Mouse (Mus musculus): ENCODE data around the gene Grik4. TPM values are rescaled to one million over a fixed set of nuclear protein-coding genes. Genes with fewer than 3 reads are reported as not detected.

Grik4 gene
- polyA plus RNA-seq, 1 experiment from 2014 or later, result 4.4 TPM

GRCm38 (mm10) chr9:42641550-42642117, 302.7 kb downstream of the Grik4 start:
- WGBS, result 71% methylated on average over 11 of the region's 11 CpGs
- Histone ChIP-seq H3K4me2 (replicated peaks) (no peak overlapping the region), H3K4me3 (no peak overlapping the region), H3K4me1 (peaks cover 27% of the 10 kb centered on the region), H3K27me3 (no peaks in the 10 kb centered on the region), H3K36me3 (no peaks in the 10 kb centered on the region), H3K27ac (replicated peaks) (no peak overlapping the region), H3K9ac (replicated peaks) (no peak overlapping the region), H3K9me3 (no peaks in the 10 kb centered on the region)
- no peak for ATAC-seq (replicated peaks)

GRCm38 (mm10) chr9:42636446-42636845, 307.8 kb downstream of the Grik4 start:
- H3K4me2 ChIP-seq (replicated peaks), result no peak overlapping the region
- no peak overlapping the region for H3K9ac ChIP-seq (replicated peaks)
- no peak for ATAC-seq (replicated peaks)
- no peaks in the 10 kb centered on the region for H3K9me3 ChIP-seq
- H3K27me3 ChIP-seq, result no peaks in the 10 kb centered on the region
- peaks cover 9% of the 10 kb centered on the region for H3K4me1 ChIP-seq
- no peak overlapping the region for H3K27ac ChIP-seq (replicated peaks)
- H3K4me3 ChIP-seq, result no peak overlapping the region
- WGBS, result 82% methylated on average over 10 of the region's 10 CpGs
- H3K36me3 ChIP-seq, result no peaks in the 10 kb centered on the region

- ATAC-seq (replicated peaks), result peak; percentile 36
Measured at GRCm38 (mm10) chr9:42631479-42631878, 312.8 kb downstream of the Grik4 start.

GRCm38 (mm10) chr9:42627634-42628033, 316.7 kb downstream of the Grik4 start:
- Histone ChIP-seq H3K4me3 (no peak overlapping the region), H3K27ac (replicated peaks) (peak overlapping the region; percentile 60; the same call in 1 of the 2 replicates), H3K4me1 (peaks cover 31% of the 10 kb centered on the region), H3K36me3 (no peaks in the 10 kb centered on the region), H3K27me3 (no peaks in the 10 kb centered on the region), H3K9ac (replicated peaks) (no peak overlapping the region), H3K9me3 (no peaks in the 10 kb centered on the region), H3K4me2 (replicated peaks) (no peak overlapping the region)
- 15% methylated on average over 6 of the region's 6 CpGs for WGBS
- no peak for ATAC-seq (replicated peaks)

More at GRCm38 (mm10) chr9:42631479-42631878, 312.8 kb downstream of the Grik4 start:
- H3K4me1 ChIP-seq, result peaks cover 24% of the 10 kb centered on the region
- WGBS, result 29% methylated on average over 4 of the region's 4 CpGs
- no peak overlapping the region for H3K4me2 ChIP-seq (replicated peaks)
- no peak overlapping the region for H3K27ac ChIP-seq (replicated peaks)
- H3K36me3 ChIP-seq, result no peaks in the 10 kb centered on the region
- no peaks in the 10 kb centered on the region for H3K27me3 ChIP-seq
- no peak overlapping the region for H3K9ac ChIP-seq (replicated peaks)
- no peaks in the 10 kb centered on the region for H3K9me3 ChIP-seq
- H3K4me3 ChIP-seq, result no peak overlapping the region

GRCm38 (mm10) chr9:42627146-42627545, 317.1 kb downstream of the Grik4 start:
- peak overlapping the region; percentile 66 for H3K27ac ChIP-seq (replicated peaks)
- no peak overlapping the region for H3K9ac ChIP-seq (replicated peaks)
- peaks cover 31% of the 10 kb centered on the region for H3K4me1 ChIP-seq
- WGBS, result 37% methylated on average over 8 of the region's 8 CpGs
- no peaks in the 10 kb centered on the region for H3K27me3 ChIP-seq
- H3K4me2 ChIP-seq (replicated peaks), result no peak overlapping the region
- no peak overlapping the region for H3K4me3 ChIP-seq
- no peaks in the 10 kb centered on the region for H3K9me3 ChIP-seq
- no peaks in the 10 kb centered on the region for H3K36me3 ChIP-seq
- ATAC-seq (replicated peaks), result 0 out of 2 replicates have a peak, but pooled peaks have one; percentile 36

- Histone ChIP-seq H3K4me3 (no peak overlapping the region), H3K27me3 (no peaks in the 10 kb centered on the region), H3K27ac (replicated peaks) (peak overlapping the region; percentile 66), H3K9me3 (no peaks in the 10 kb centered on the region), H3K4me2 (replicated peaks) (no peak overlapping the region), H3K36me3 (no peaks in the 10 kb centered on the region), H3K4me1 (peaks cover 28% of the 10 kb centered on the region), H3K9ac (replicated peaks) (no peak overlapping the region)
- peak; percentile 36; the same call in 1 of the 2 replicates for ATAC-seq (replicated peaks)
- 13% methylated on average over 6 of the region's 6 CpGs for WGBS
Measured at GRCm38 (mm10) chr9:42626226-42626775, 318.0 kb downstream of the Grik4 start.

GRCm38 (mm10) chr9:42614409-42614808, 329.9 kb downstream of the Grik4 start:
- no peak overlapping the region for H3K27ac ChIP-seq (replicated peaks)
- H3K36me3 ChIP-seq, result no peaks in the 10 kb centered on the region
- no peak for ATAC-seq (replicated peaks)
- H3K9me3 ChIP-seq, result no peaks in the 10 kb centered on the region
- no peak overlapping the region for H3K4me2 ChIP-seq (replicated peaks)
- peaks cover 17% of the 10 kb centered on the region for H3K4me1 ChIP-seq
- H3K27me3 ChIP-seq, result 0 out of 2 replicates have a peak, but pooled peaks cover 2% of the 10 kb centered on the region
- H3K9ac ChIP-seq (replicated peaks), result no peak overlapping the region
- WGBS, result 79% methylated on average over 10 of the region's 10 CpGs
- no peak overlapping the region for H3K4me3 ChIP-seq

- ATAC-seq (replicated peaks), result no peak
- Histone ChIP-seq H3K27ac (replicated peaks) (no peak overlapping the region), H3K27me3 (0 out of 2 replicates have a peak, but pooled peaks cover 2% of the 10 kb centered on the region), H3K9ac (replicated peaks) (no peak overlapping the region), H3K4me1 (peaks cover 17% of the 10 kb centered on the region), H3K4me2 (replicated peaks) (no peak overlapping the region), H3K9me3 (no peaks in the 10 kb centered on the region), H3K4me3 (no peak overlapping the region), H3K36me3 (no peaks in the 10 kb centered on the region)
- 43% methylated on average over 6 of the region's 6 CpGs for WGBS
Measured at GRCm38 (mm10) chr9:42613827-42614226, 330.5 kb downstream of the Grik4 start.

GRCm38 (mm10) chr9:42612482-42612991, 331.8 kb downstream of the Grik4 start:
- ATAC-seq (replicated peaks), result no peak
- Histone ChIP-seq H3K4me1 (peaks cover 17% of the 10 kb centered on the region), H3K27me3 (0 out of 2 replicates have a peak, but pooled peaks cover 2% of the 10 kb centered on the region), H3K4me2 (replicated peaks) (no peak overlapping the region), H3K27ac (replicated peaks) (no peak overlapping the region), H3K4me3 (no peak overlapping the region), H3K36me3 (no peaks in the 10 kb centered on the region), H3K9me3 (no peaks in the 10 kb centered on the region), H3K9ac (replicated peaks) (no peak overlapping the region; the same call in 1 of the 2 replicates)
- 53% methylated on average over 14 of the region's 14 CpGs for WGBS

- H3K9me3 ChIP-seq, result no peaks in the 10 kb centered on the region
- H3K4me1 ChIP-seq, result no peaks in the 10 kb centered on the region; the same call in 1 of the 2 replicates
- no peak overlapping the region for H3K4me3 ChIP-seq
- no peaks in the 10 kb centered on the region for H3K36me3 ChIP-seq
- WGBS, result 29% methylated on average over 3 of the region's 3 CpGs
- H3K27me3 ChIP-seq, result no peaks in the 10 kb centered on the region
- no peak for ATAC-seq (replicated peaks)
- H3K9ac ChIP-seq (replicated peaks), result no peak overlapping the region
- H3K27ac ChIP-seq (replicated peaks), result no peak overlapping the region
- no peak overlapping the region for H3K4me2 ChIP-seq (replicated peaks)
Measured at GRCm38 (mm10) chr9:42601445-42601844, 342.8 kb downstream of the Grik4 start.

GRCm38 (mm10) chr9:42597525-42597924, 346.8 kb downstream of the Grik4 start:
- H3K36me3 ChIP-seq, result no peaks in the 10 kb centered on the region
- no peak overlapping the region for H3K4me3 ChIP-seq
- 67% methylated on average over 9 of the region's 9 CpGs for WGBS
- H3K4me1 ChIP-seq, result no peaks in the 10 kb centered on the region; the same call in 1 of the 2 replicates
- no peaks in the 10 kb centered on the region for H3K27me3 ChIP-seq
- no peak overlapping the region for H3K4me2 ChIP-seq (replicated peaks)
- H3K9ac ChIP-seq (replicated peaks), result no peak overlapping the region
- ATAC-seq (replicated peaks), result peak; percentile 72; the same call in 1 of the 2 replicates
- H3K27ac ChIP-seq (replicated peaks), result peak overlapping the region; percentile 44
- H3K9me3 ChIP-seq, result no peaks in the 10 kb centered on the region

GRCm38 (mm10) chr9:42578511-42578910, 365.8 kb downstream of the Grik4 start:
- no peaks in the 10 kb centered on the region for H3K36me3 ChIP-seq
- no peak overlapping the region for H3K27ac ChIP-seq (replicated peaks)
- H3K4me2 ChIP-seq (replicated peaks), result no peak overlapping the region
- H3K4me1 ChIP-seq, result peaks cover 6% of the 10 kb centered on the region
- no peak overlapping the region for H3K4me3 ChIP-seq
- no peak for ATAC-seq (replicated peaks)
- no peak overlapping the region for H3K9ac ChIP-seq (replicated peaks)
- no peaks in the 10 kb centered on the region for H3K9me3 ChIP-seq
- WGBS, result 78% methylated on average over 7 of the region's 7 CpGs
- H3K27me3 ChIP-seq, result no peaks in the 10 kb centered on the region
